Mouse (Mus musculus) forebrain, embryonic 14.5 days (tissue): ENCODE results near the gene Mpo. TPM values are rescaled to one million over a fixed set of nuclear protein-coding genes. Genes with fewer than 3 reads are reported as not detected.

Source experiments
- ATAC-seq: fragments of 200-750 bp; cut with Nextera tagmentation; 2 replicates; pipeline ENCODE4 v1.8.0; 2017; ENCODE audit warnings: mild to moderate bottlenecking, moderate library complexity
- DNase-seq: peaks from one replicate; pipeline ENCODE4 v3.0.0-alpha.2; 2015; ENCODE audit warnings: low spot score
- H3K27ac ChIP-seq: fragments of 300-500 bp; sonication (generic); 2 replicates; pipeline ENCODE4 v1.5.1; 2014; ENCODE audit warnings: low read depth, mild to moderate bottlenecking, control low read depth, low read length, moderate library complexity
- H3K27me3 ChIP-seq: fragments of 300-500 bp; sonication (generic); replicated peaks from 2 replicates; pipeline ENCODE4 v1.6.1; 2014; ENCODE audit warnings: low read length, control low read depth, mixed read lengths; ENCODE audit not compliant: control insufficient read depth, insufficient read depth
- H3K36me3 ChIP-seq: fragments of 300-500 bp; sonication (generic); 2 replicates; pipeline ENCODE4 v1.6.1; 2014; ENCODE audit warnings: low read length, control low read depth; ENCODE audit not compliant: control insufficient read depth, insufficient read depth
- H3K4me1 ChIP-seq: fragments of 300-500 bp; sonication (generic); 2 replicates; pipeline ENCODE4 v1.6.1; 2014; ENCODE audit warnings: antibody characterized with exemption, low read length, control low read depth; ENCODE audit not compliant: control insufficient read depth, insufficient read depth
- H3K4me2 ChIP-seq: fragments of 300-500 bp; sonication (generic); 2 replicates; pipeline ENCODE4 v1.6.1; 2014; ENCODE audit warnings: mild to moderate bottlenecking, control low read depth, low read length
- H3K4me3 ChIP-seq: fragments of 300-500 bp; sonication (generic); 2 replicates; pipeline ENCODE4 v1.5.1; 2014; ENCODE audit warnings: low read depth, low read length, control low read depth
- H3K9ac ChIP-seq: fragments of 300-500 bp; sonication (generic); 2 replicates; pipeline ENCODE4 v1.6.1; 2014; ENCODE audit warnings: mild to moderate bottlenecking, low read length, control low read depth, moderate library complexity
- H3K9me3 ChIP-seq: fragments of 300-500 bp; sonication (generic); replicated peaks from 2 replicates; pipeline ENCODE4 v1.6.1; 2016; ENCODE audit warnings: low read length, control low read depth, mixed read lengths; ENCODE audit not compliant: control insufficient read depth
- WGBS: fragments of 180-500 bp; shearing (Covaris S2); extraction: QIAGEN DNeasy Blood & Tissue Kit; methylation state at CpG from one replicate; pipeline ENCODE4 v1.1.7; 2014; 5-methylcytosine and 5-hydroxymethylcytosine counted together
- polyA plus RNA-seq: library from polyadenylated mRNA; unstranded; fragments of >200 nt; fragmentation: Nextera tagmentation; extraction: Ambion mirVana; gene quantifications from 2 replicates; pipeline ENCODE4 v1.2.1, GENCODE M21; 2014

Gene Mpo
- polyA plus RNA-seq, 1 experiment from 2014 or later = 0.22 TPM

DNA sequence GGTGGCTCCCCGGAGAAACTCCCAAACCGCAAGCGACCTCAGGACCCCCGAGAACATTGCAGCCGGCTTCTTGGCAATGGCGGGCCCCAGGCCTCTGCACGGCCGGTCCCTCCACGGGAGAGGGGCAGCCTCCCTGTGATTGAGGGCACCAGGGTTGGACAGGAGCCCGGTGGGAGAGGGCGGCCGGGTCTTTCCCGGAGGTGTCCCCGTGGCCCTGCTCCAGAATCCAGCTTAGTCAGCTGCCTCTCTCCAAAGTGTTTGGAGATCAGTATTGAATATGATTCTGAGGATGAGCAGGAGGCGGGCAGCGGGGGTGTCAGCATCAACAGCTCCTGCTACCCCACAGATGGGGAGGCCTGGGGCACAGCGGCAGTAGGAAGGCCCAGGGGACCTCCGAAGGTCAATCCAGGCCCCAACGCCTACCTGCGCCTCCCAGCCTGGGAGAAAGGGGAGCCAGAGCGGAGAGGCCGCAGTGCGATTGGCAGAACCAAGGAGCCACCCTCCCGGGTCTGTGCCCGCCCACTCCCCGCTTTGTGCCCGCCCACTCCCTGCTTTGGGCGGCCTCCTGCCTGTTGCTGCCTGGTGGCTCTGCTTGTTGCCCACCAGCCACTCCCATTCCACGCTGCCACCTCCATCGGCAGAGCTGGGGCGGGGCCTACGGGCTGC, 15.1 kb upstream of the Mpo start:
- Histone ChIP-seq H3K27ac (no peak overlapping the region), H3K4me1 (peaks cover 6% of the 10 kb centered on the region; the same call in 1 of the 2 replicates), H3K9me3 (no peaks in the 10 kb centered on the region), H3K9ac (peak overlapping the region; percentile 58), H3K4me2 (peak overlapping the region; percentile 59), H3K36me3 (peaks cover 39% of the 10 kb centered on the region), H3K27me3 (no peaks in the 10 kb centered on the region), H3K4me3 (peak overlapping the region; percentile 28)
- peak; percentile 66 for DNase-seq
- ATAC-seq = peak; percentile 89
- 5% methylated on average over 29 of the region's 32 CpGs for whole genome bisulfite sequencing

DNA sequence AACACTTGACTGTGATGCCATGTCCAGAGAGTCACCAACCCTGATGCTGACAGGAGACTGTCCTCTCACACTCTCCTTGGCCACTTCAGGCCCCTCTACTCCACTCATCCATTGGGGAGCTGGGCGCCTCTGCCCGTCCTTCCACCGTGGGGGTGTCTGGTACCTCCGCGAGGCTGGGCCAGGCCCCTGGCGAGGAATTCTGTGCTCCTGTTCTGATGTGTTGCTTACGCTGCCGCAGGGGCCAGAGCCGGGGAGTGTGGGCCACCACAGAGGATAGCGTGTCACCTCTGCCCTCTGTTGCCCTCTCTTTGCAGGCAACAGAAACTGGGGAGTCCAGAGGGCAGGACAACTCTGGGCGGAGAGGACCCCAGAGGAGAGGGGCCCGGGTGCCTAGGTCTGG, 14.5 kb upstream of the Mpo start:
- 35% methylated on average over 12 of the region's 12 CpGs for WGBS
- H3K27me3 ChIP-seq = no peaks in the 10 kb centered on the region

DNA sequence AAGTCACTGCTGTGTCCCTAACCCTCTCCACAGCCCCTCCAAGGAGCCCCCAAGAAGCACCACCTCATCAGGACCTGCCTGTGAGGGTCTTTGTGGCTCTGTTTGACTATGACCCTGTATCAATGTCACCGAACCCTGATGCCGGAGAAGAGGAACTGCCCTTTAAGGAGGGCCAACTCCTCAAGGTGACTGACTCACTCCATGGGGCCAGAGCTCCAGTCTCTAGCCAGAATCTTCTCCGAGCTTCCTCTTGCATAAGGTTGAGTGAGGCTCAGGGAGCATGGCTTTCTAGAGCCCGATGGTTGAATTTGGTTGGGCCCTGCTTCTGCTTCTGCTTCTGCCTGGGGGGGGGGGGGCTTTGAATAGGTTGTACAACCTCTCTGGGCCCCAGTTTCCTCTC, 14.0 kb upstream of the Mpo start:
- whole genome bisulfite sequencing = 89% methylated on average over 4 of the region's 4 CpGs
- peaks cover 35% of the 10 kb centered on the region for H3K36me3 ChIP-seq
- H3K9ac ChIP-seq = no peak overlapping the region
- ATAC-seq = no peak
- peaks cover 6% of the 10 kb centered on the region; the same call in 1 of the 2 replicates for H3K4me1 ChIP-seq
- no peak overlapping the region for H3K4me2 ChIP-seq
- H3K27me3 ChIP-seq = no peaks in the 10 kb centered on the region
- H3K9me3 ChIP-seq = no peaks in the 10 kb centered on the region
- no peak overlapping the region for H3K4me3 ChIP-seq
- no peak for DNase-seq
- no peak overlapping the region for H3K27ac ChIP-seq

More for the DNA sequence above, 14.5 kb upstream of the Mpo start:
- H3K4me2 ChIP-seq = peak overlapping the region; percentile 59; the same call in 1 of the 2 replicates
- peaks cover 37% of the 10 kb centered on the region for H3K36me3 ChIP-seq
- H3K27ac ChIP-seq = no peak overlapping the region
- H3K4me1 ChIP-seq = peaks cover 6% of the 10 kb centered on the region; the same call in 1 of the 2 replicates
- no peaks in the 10 kb centered on the region for H3K9me3 ChIP-seq
- H3K4me3 ChIP-seq = no peak overlapping the region; the same call in 1 of the 2 replicates
- no peak overlapping the region for H3K9ac ChIP-seq
- DNase-seq (no peak), ATAC-seq (0 out of 2 replicates have a peak, but pooled peaks have one; percentile 4)

DNA sequence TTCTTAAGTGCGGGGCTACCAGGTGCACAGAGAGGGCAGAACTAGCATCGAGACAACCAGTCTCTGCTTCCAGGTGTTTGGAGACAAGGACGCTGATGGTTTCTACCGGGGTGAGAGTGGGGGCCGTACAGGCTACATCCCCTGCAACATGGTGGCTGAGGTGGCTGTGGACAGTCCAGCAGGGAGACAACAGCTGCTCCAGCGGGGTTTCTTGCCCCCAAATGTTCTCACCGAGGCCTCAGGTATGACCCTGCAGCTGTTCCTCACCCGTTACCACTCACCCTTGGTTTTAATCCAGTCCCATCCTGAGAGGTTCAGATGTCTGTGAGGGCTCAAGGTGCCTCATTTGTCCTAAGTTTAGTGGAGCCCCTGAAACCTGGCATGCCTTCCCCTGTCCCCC, 13.3 kb upstream of the Mpo start:
- DNase-seq = no peak
- Histone ChIP-seq H3K9ac (no peak overlapping the region), H3K9me3 (no peaks in the 10 kb centered on the region), H3K4me1 (peaks cover 6% of the 10 kb centered on the region; the same call in 1 of the 2 replicates), H3K4me3 (no peak overlapping the region), H3K27me3 (no peaks in the 10 kb centered on the region), H3K4me2 (no peak overlapping the region), H3K36me3 (peaks cover 32% of the 10 kb centered on the region), H3K27ac (no peak overlapping the region)
- 87% methylated on average over 8 of the region's 8 CpGs for WGBS
- no peak for ATAC-seq

DNA sequence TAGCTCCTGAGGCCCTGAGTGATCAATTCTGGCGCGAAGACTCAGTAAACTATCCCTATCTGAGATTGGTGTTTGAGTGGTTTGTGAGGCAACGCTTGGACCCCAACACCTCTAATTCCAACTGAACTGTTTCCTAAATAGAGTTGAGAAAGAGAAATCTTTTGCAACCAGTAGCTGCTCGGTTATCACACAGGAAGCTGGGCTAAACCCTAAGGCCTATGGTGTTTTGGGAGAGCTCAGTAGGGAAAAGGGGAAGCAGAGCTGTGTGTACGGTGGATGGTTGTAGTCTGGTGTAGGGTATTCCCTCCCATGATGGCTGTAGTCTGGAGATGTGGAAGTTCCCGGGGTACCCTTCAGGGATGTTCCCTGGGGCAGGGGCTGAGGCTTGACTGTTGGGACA, 3.3 kb upstream of the Mpo start:
- no peaks in the 10 kb centered on the region for H3K27me3 ChIP-seq
- DNase-seq = no peak
- H3K4me1 ChIP-seq = no peaks in the 10 kb centered on the region
- H3K4me2 ChIP-seq = no peak overlapping the region
- no peak overlapping the region for H3K27ac ChIP-seq
- no peak overlapping the region for H3K9ac ChIP-seq
- 88% methylated on average over 6 of the region's 6 CpGs for WGBS
- ATAC-seq = no peak
- H3K4me3 ChIP-seq = no peak overlapping the region
- 0 out of 2 replicates have a peak, but pooled peaks cover 6% of the 10 kb centered on the region for H3K36me3 ChIP-seq
- no peaks in the 10 kb centered on the region for H3K9me3 ChIP-seq

DNA sequence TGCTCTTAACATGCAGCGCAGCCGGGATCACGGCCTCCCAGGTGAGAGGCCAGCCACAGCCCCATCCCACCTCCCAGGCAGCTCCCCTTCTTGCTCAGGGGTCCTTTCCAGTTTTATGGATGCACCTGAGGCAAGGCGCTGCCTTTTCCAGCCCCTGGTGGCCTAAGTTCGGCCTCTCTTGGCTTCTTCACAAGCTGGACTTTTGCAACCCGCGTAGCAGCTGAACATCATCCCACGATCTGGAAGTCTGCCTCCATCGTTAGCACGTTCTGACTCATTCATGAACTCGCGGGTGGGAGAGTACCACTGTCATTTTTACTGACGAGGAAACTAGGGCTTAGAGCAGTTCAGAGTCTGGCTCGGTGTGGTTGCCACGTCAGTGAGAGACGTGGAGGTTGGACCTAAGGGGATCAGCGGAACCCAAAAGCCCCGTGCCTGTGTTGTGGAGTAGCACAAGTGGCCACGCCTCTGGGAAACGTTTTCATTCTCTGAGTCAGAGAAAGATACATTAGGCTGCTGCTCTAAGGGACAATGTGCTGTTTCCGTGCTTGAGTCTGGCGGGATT, 8.4 kb downstream of the Mpo start:
- no peak overlapping the region for H3K27ac ChIP-seq
- no peaks in the 10 kb centered on the region for H3K4me1 ChIP-seq
- H3K4me3 ChIP-seq = no peak overlapping the region
- H3K9me3 ChIP-seq = no peaks in the 10 kb centered on the region
- ATAC-seq (no peak), DNase-seq (no peak)
- H3K4me2 ChIP-seq = no peak overlapping the region
- WGBS = 77% methylated on average over 22 of the region's 22 CpGs
- H3K27me3 ChIP-seq = no peaks in the 10 kb centered on the region
- no peaks in the 10 kb centered on the region for H3K36me3 ChIP-seq
- H3K9ac ChIP-seq = no peak overlapping the region

DNA sequence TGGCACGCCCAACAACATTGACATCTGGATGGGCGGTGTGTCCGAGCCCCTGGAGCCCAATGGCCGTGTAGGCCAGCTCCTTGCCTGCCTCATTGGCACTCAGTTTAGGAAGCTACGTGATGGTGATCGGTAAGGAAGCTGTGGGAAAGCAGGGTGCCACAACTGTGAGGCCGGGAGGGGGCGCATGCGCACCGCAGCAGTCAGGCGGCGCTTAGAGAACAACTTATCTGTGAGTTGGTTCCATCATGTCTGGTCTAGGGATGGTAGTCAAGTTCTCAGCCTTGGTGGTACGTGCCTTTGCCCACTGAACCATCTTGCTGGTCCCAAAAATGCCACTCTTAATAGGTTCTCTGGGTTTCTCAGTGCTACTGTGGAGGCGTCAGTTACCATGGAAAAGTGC, 9.2 kb downstream of the Mpo start:
- Histone ChIP-seq H3K27ac (no peak overlapping the region), H3K9me3 (no peaks in the 10 kb centered on the region), H3K4me2 (no peak overlapping the region), H3K9ac (no peak overlapping the region), H3K36me3 (no peaks in the 10 kb centered on the region), H3K27me3 (no peaks in the 10 kb centered on the region), H3K4me3 (no peak overlapping the region), H3K4me1 (no peaks in the 10 kb centered on the region)
- ATAC-seq (no peak), DNase-seq (peak; percentile 38)
- 51% methylated on average over 14 of the region's 14 CpGs for WGBS

DNA sequence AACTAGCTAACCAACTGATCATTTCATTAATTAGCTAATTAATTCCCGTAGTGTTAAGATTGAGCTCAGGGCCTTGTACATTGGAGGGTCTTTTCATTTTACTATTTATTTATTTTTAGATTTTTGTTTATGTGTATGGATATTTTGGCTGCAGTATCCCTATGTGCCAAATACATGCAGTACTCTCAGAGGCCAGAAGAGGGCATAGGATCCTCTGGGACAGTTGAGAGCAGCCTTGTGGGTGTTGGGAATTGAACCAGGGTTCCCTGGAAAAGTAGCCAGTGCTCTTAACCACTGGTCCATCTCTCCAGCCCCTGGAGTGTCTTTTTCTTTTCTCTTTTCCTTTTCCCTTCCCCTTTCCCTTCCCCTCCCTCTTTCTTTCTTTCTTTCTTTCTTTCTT, 12.1 kb downstream of the Mpo start:
- no peak for DNase-seq
- H3K36me3 ChIP-seq = no peaks in the 10 kb centered on the region

DNA sequence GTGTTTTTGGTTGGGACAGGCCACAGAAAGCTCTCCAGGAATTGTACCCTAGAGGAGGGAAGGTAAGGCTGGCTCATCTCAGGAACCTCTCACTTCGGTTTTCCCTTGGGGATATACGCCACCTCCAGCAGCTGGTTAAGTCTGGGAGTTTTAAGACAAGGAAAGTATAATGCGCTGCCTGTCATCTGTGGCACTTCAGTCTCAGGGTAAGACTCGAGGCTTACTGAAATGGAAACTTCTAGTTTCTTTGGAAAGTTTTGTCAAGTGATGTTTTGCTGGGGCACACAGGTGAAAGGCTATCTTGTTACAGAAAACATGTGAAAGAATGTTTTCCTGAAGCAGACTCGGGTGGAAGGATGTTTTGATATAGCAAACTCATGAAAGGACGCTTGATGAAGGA, 14.1 kb downstream of the Mpo start:
- DNase-seq (no peak), ATAC-seq (no peak)
- 85% methylated on average over 6 of the region's 6 CpGs for WGBS
- no peaks in the 10 kb centered on the region for H3K27me3 ChIP-seq
- H3K36me3 ChIP-seq = no peaks in the 10 kb centered on the region
- H3K4me1 ChIP-seq = no peaks in the 10 kb centered on the region
- no peak overlapping the region for H3K4me2 ChIP-seq
- no peaks in the 10 kb centered on the region for H3K9me3 ChIP-seq
- no peak overlapping the region for H3K9ac ChIP-seq
- H3K4me3 ChIP-seq = no peak overlapping the region
- H3K27ac ChIP-seq = no peak overlapping the region

More for the DNA sequence above, 12.1 kb downstream of the Mpo start:
- no peak overlapping the region for H3K27ac ChIP-seq
- no peak overlapping the region for H3K4me2 ChIP-seq
- no peak for ATAC-seq
- H3K27me3 ChIP-seq = no peaks in the 10 kb centered on the region
- H3K9me3 ChIP-seq = no peaks in the 10 kb centered on the region
- 64% methylated on average over 1 of the region's 1 CpGs for WGBS
- H3K9ac ChIP-seq = no peak overlapping the region
- H3K4me3 ChIP-seq = no peak overlapping the region
- H3K4me1 ChIP-seq = no peaks in the 10 kb centered on the region
